Mouse (Mus musculus) E14TG2a.4 (cell line): Measurements from ENCODE around the gene Cyp27a1.

Experiments
- CTCF ChIP-seq: conservative IDR thresholded peaks from 2 replicates; pipeline ENCODE4 v1.5.1; 2014; ENCODE audit warnings: low read length
- POU5F1 ChIP-seq: IDR thresholded peaks from 2 replicates; pipeline ENCODE4 v1.6.1; 2014; ENCODE audit warnings: low read length, borderline replicate concordance

DNA sequence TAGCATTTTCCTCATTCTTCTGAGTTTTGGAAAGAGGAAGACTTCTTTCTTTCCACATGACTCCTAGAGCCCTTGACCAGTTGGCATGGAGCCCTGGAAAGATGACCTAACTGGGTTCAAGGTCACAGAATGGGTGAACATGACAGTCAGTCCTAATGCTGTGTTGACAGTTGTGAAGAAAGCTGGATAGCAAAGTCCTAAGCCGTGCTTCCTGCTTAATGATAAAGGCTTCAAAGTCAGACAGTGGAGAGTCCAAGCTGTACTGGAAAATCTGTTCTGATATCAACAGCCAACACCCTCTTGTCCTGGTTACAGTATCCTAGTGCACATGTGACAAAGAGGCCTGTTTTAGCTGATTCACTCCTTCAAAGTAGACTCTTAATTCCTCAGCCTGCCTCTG lies 14.6 kb upstream of the Cyp27a1 start:
- TF ChIP-seq CTCF (no peak), POU5F1 (no peak)
